Mouse (Mus musculus): ENCODE measurements around the gene Ugp2. TPM values are rescaled to one million over a fixed set of nuclear protein-coding genes. Genes with fewer than 3 reads are reported as not detected.
A peak's percentile ranks its signal among the peaks of the same experiment; 100 is the strongest.

Gene Ugp2
- 68.9 and 71.1 TPM in 2 replicates for polyA plus RNA-seq (2014; fragmentation: Nextera tagmentation; extraction: Ambion mirVana)

GRCm38 (mm10) chr11:21371122-21371806 is at the start of gene Ugp2:
Gene Ugp2, minus strand, starts transcription at chr11:21371201.
- Histone ChIP-seq H3K4me1 (ENCODE audit: control insufficient read depth, insufficient read depth, low read length) (no peaks in the 10 kb centered on the region), H3K27me3 (ENCODE audit: control insufficient read depth, insufficient read depth, low read length) (no peaks in the 10 kb centered on the region), H3K9me3 (ENCODE audit: control insufficient read depth, low read length) (no peaks in the 10 kb centered on the region), H3K27ac (ENCODE audit: low read depth, low read length) (peak within 1 kb of the TSS; percentile 92), H3K4me3 (ENCODE audit: low read length) (peak within 1 kb of the TSS; percentile 49), H3K36me3 (ENCODE audit: control insufficient read depth, insufficient read depth, low read length) (no peaks in the 10 kb centered on the region), H3K9ac (ENCODE audit: low read depth, low read length) (peak within 1 kb of the TSS; percentile 58), H3K4me2 (replicated peaks; ENCODE audit: low read depth, low read length) (peak within 1 kb of the TSS; percentile 58)
- WGBS = 6% methylated on average over 38 of the region's 38 CpGs
- ATAC-seq (ENCODE audit: low FRiP score, low TSS enrichment) = peak; percentile 96

GRCm38 (mm10) chr11:21414911-21415381 is 43.9 kb upstream of the Ugp2 start:
- WGBS = 60% methylated on average over 7 of the region's 7 CpGs
- Histone ChIP-seq H3K27ac (ENCODE audit: low read depth, low read length) (no peak overlapping the region), H3K9ac (ENCODE audit: low read depth, low read length) (no peak overlapping the region), H3K27me3 (ENCODE audit: control insufficient read depth, insufficient read depth, low read length) (no peaks in the 10 kb centered on the region), H3K9me3 (ENCODE audit: control insufficient read depth, low read length) (no peaks in the 10 kb centered on the region), H3K4me3 (ENCODE audit: low read length) (no peak overlapping the region), H3K4me2 (replicated peaks; ENCODE audit: low read depth, low read length) (no peak overlapping the region), H3K36me3 (ENCODE audit: control insufficient read depth, insufficient read depth, low read length) (no peaks in the 10 kb centered on the region), H3K4me1 (ENCODE audit: control insufficient read depth, insufficient read depth, low read length) (no peaks in the 10 kb centered on the region)
- ATAC-seq (ENCODE audit: low FRiP score, low TSS enrichment) = no peak

- 90% methylated on average over 4 of the region's 4 CpGs for WGBS
- no peak overlapping the region for H3K27ac ChIP-seq (ENCODE audit: low read depth, low read length)
These were observed 35.7 kb upstream of the Ugp2 start for GRCm38 (mm10) chr11:21406668-21407067.

GRCm38 (mm10) chr11:21406141-21406540 is 35.1 kb upstream of the Ugp2 start:
- H3K9me3 ChIP-seq (ENCODE audit: control insufficient read depth, low read length) = no peaks in the 10 kb centered on the region
- no peak overlapping the region for H3K9ac ChIP-seq (ENCODE audit: low read depth, low read length)
- WGBS = 79% methylated on average over 1 of the region's 1 CpGs
- no peak overlapping the region for H3K4me3 ChIP-seq (ENCODE audit: low read length)
- H3K36me3 ChIP-seq (ENCODE audit: control insufficient read depth, insufficient read depth, low read length) = no peaks in the 10 kb centered on the region
- no peak overlapping the region for H3K27ac ChIP-seq (ENCODE audit: low read depth, low read length)
- no peaks in the 10 kb centered on the region for H3K27me3 ChIP-seq (ENCODE audit: control insufficient read depth, insufficient read depth, low read length)
- H3K4me2 ChIP-seq (replicated peaks; ENCODE audit: low read depth, low read length) = no peak overlapping the region
- ATAC-seq (ENCODE audit: low FRiP score, low TSS enrichment) = no peak
- no peaks in the 10 kb centered on the region for H3K4me1 ChIP-seq (ENCODE audit: control insufficient read depth, insufficient read depth, low read length)

More at GRCm38 (mm10) chr11:21406668-21407067, 35.7 kb upstream of the Ugp2 start:
- Histone ChIP-seq H3K4me2 (replicated peaks; ENCODE audit: low read depth, low read length) (no peak overlapping the region), H3K4me3 (ENCODE audit: low read length) (no peak overlapping the region), H3K4me1 (ENCODE audit: control insufficient read depth, insufficient read depth, low read length) (no peaks in the 10 kb centered on the region), H3K9me3 (ENCODE audit: control insufficient read depth, low read length) (no peaks in the 10 kb centered on the region), H3K9ac (ENCODE audit: low read depth, low read length) (no peak overlapping the region), H3K27me3 (ENCODE audit: control insufficient read depth, insufficient read depth, low read length) (no peaks in the 10 kb centered on the region), H3K36me3 (ENCODE audit: control insufficient read depth, insufficient read depth, low read length) (no peaks in the 10 kb centered on the region)
- no peak for ATAC-seq (ENCODE audit: low FRiP score, low TSS enrichment)

GRCm38 (mm10) chr11:21403877-21404276 is 32.9 kb upstream of the Ugp2 start:
- 66% methylated on average over 1 of the region's 1 CpGs for WGBS

GRCm38 (mm10) chr11:21402481-21403254 is 31.7 kb upstream of the Ugp2 start:
- no peak overlapping the region for H3K27ac ChIP-seq (ENCODE audit: low read depth, low read length)
- no peak for ATAC-seq (ENCODE audit: low FRiP score, low TSS enrichment)
- H3K4me3 ChIP-seq (ENCODE audit: low read length) = no peak overlapping the region
- no peaks in the 10 kb centered on the region for H3K36me3 ChIP-seq (ENCODE audit: control insufficient read depth, insufficient read depth, low read length)
- no peaks in the 10 kb centered on the region for H3K4me1 ChIP-seq (ENCODE audit: control insufficient read depth, insufficient read depth, low read length)
- no peaks in the 10 kb centered on the region for H3K27me3 ChIP-seq (ENCODE audit: control insufficient read depth, insufficient read depth, low read length)
- H3K9ac ChIP-seq (ENCODE audit: low read depth, low read length) = no peak overlapping the region
- H3K9me3 ChIP-seq (ENCODE audit: control insufficient read depth, low read length) = no peaks in the 10 kb centered on the region
- no peak overlapping the region for H3K4me2 ChIP-seq (replicated peaks; ENCODE audit: low read depth, low read length)
- 61% methylated on average over 5 of the region's 5 CpGs for WGBS

More at GRCm38 (mm10) chr11:21403877-21404276, 32.9 kb upstream of the Ugp2 start:
- H3K9me3 ChIP-seq (ENCODE audit: control insufficient read depth, low read length) = no peaks in the 10 kb centered on the region
- no peaks in the 10 kb centered on the region for H3K27me3 ChIP-seq (ENCODE audit: control insufficient read depth, insufficient read depth, low read length)
- H3K4me3 ChIP-seq (ENCODE audit: low read length) = no peak overlapping the region
- H3K27ac ChIP-seq (ENCODE audit: low read depth, low read length) = no peak overlapping the region
- no peaks in the 10 kb centered on the region for H3K4me1 ChIP-seq (ENCODE audit: control insufficient read depth, insufficient read depth, low read length)
- no peak overlapping the region for H3K9ac ChIP-seq (ENCODE audit: low read depth, low read length)
- H3K36me3 ChIP-seq (ENCODE audit: control insufficient read depth, insufficient read depth, low read length) = no peaks in the 10 kb centered on the region
- ATAC-seq (ENCODE audit: low FRiP score, low TSS enrichment) = no peak
- no peak overlapping the region for H3K4me2 ChIP-seq (replicated peaks; ENCODE audit: low read depth, low read length)

GRCm38 (mm10) chr11:21401248-21401647 is 30.2 kb upstream of the Ugp2 start:
- no peak for ATAC-seq (ENCODE audit: low FRiP score, low TSS enrichment)
- no peak overlapping the region for H3K9ac ChIP-seq (ENCODE audit: low read depth, low read length)
- H3K4me1 ChIP-seq (ENCODE audit: control insufficient read depth, insufficient read depth, low read length) = no peaks in the 10 kb centered on the region
- no peaks in the 10 kb centered on the region for H3K27me3 ChIP-seq (ENCODE audit: control insufficient read depth, insufficient read depth, low read length)
- H3K36me3 ChIP-seq (ENCODE audit: control insufficient read depth, insufficient read depth, low read length) = no peaks in the 10 kb centered on the region
- H3K27ac ChIP-seq (ENCODE audit: low read depth, low read length) = no peak overlapping the region
- no peak overlapping the region for H3K4me3 ChIP-seq (ENCODE audit: low read length)
- H3K4me2 ChIP-seq (replicated peaks; ENCODE audit: low read depth, low read length) = no peak overlapping the region
- no peaks in the 10 kb centered on the region for H3K9me3 ChIP-seq (ENCODE audit: control insufficient read depth, low read length)
- 78% methylated on average over 2 of the region's 2 CpGs for WGBS

GRCm38 (mm10) chr11:21399186-21399681 is 28.2 kb upstream of the Ugp2 start:
- Histone ChIP-seq H3K27me3 (ENCODE audit: control insufficient read depth, insufficient read depth, low read length) (no peaks in the 10 kb centered on the region), H3K36me3 (ENCODE audit: control insufficient read depth, insufficient read depth, low read length) (no peaks in the 10 kb centered on the region), H3K9ac (ENCODE audit: low read depth, low read length) (no peak overlapping the region), H3K4me1 (ENCODE audit: control insufficient read depth, insufficient read depth, low read length) (no peaks in the 10 kb centered on the region), H3K4me3 (ENCODE audit: low read length) (no peak overlapping the region), H3K9me3 (ENCODE audit: control insufficient read depth, low read length) (no peaks in the 10 kb centered on the region), H3K4me2 (replicated peaks; ENCODE audit: low read depth, low read length) (no peak overlapping the region), H3K27ac (ENCODE audit: low read depth, low read length) (no peak overlapping the region)
- no peak for ATAC-seq (ENCODE audit: low FRiP score, low TSS enrichment)
- 37% methylated on average over 5 of the region's 5 CpGs for WGBS

GRCm38 (mm10) chr11:21398464-21398863 is 27.5 kb upstream of the Ugp2 start:
- Histone ChIP-seq H3K4me1 (ENCODE audit: control insufficient read depth, insufficient read depth, low read length) (no peaks in the 10 kb centered on the region), H3K27me3 (ENCODE audit: control insufficient read depth, insufficient read depth, low read length) (no peaks in the 10 kb centered on the region), H3K4me2 (replicated peaks; ENCODE audit: low read depth, low read length) (no peak overlapping the region), H3K9me3 (ENCODE audit: control insufficient read depth, low read length) (no peaks in the 10 kb centered on the region), H3K36me3 (ENCODE audit: control insufficient read depth, insufficient read depth, low read length) (no peaks in the 10 kb centered on the region), H3K27ac (ENCODE audit: low read depth, low read length) (no peak overlapping the region), H3K4me3 (ENCODE audit: low read length) (no peak overlapping the region), H3K9ac (ENCODE audit: low read depth, low read length) (no peak overlapping the region)
- no peak for ATAC-seq (ENCODE audit: low FRiP score, low TSS enrichment)
- 46% methylated on average over 7 of the region's 7 CpGs for whole genome bisulfite sequencing

Data from kidney, embryonic 14.5 days (tissue).